Comparison of ENCODE assay signal across 9 mouse cellular contexts in genomic region chr7:110706696-110707087, GRCm38 (mm10).
A peak's percentile ranks its signal among the peaks of the same experiment; 100 is the strongest.
DNase-seq lines count a peak whose midpoint lies in the region; ATAC-seq lines count a peak whose summit lies in the region.
"Had no signal": no experiment of that assay in that cellular context is flagged by ENCODE, and none has a peak within 500 bp of the region (broad histone marks: within the 10 kb centered on the region; RNA-seq: fewer than 3 reads in every experiment).

No protein-coding gene starts in this region.

- no peaks in the 10 kb centered on the region for H3K4me1 ChIP-seq in midbrain, embryonic 11.5 days (ENCODE audit: control insufficient read depth, insufficient read depth, low read length)
- no peaks in the 10 kb centered on the region; the same call in 1 of the 2 replicates for H3K4me1 ChIP-seq in midbrain, embryonic 10.5 days
- H3K4me1 ChIP-seq in brown adipose tissue, adult 24 weeks (ENCODE audit: control insufficient read depth, insufficient read depth, insufficient read length, low read length) = peaks cover 56% of the 10 kb centered on the region
- H3K4me1 ChIP-seq in heart, embryonic 16.5 days (ENCODE audit: control insufficient read depth, insufficient read depth, low read length) = peaks cover 7% of the 10 kb centered on the region; the same call in 1 of the 2 replicates

- H3K4me2 ChIP-seq in midbrain, embryonic 11.5 days = no peak overlapping the region
- no peak overlapping the region for H3K4me2 ChIP-seq in heart, embryonic 16.5 days (ENCODE audit: low read depth, low read length)
- H3K4me2 ChIP-seq: stomach, embryonic 15.5 days had no signal

- no peak for ATAC-seq in midbrain, embryonic 11.5 days (ENCODE audit: low FRiP score)
- ATAC-seq in heart, embryonic 16.5 days (replicated peaks; ENCODE audit: extremely low read depth, insufficient read depth, low FRiP score) = 0 out of 2 replicates have a peak, but pooled peaks have one; percentile 14
- no peak for ATAC-seq in inflammation-experienced regulatory T-cells, adult 6 months
- no peak for ATAC-seq in megakaryocyte-erythroid progenitor cell, adult 5-6 weeks (replicated peaks; ENCODE audit: low FRiP score, low TSS enrichment, poor library complexity, severe bottlenecking)

- H3K9me3 ChIP-seq in midbrain, embryonic 11.5 days (ENCODE audit: control insufficient read depth, low read length) = no peaks in the 10 kb centered on the region
- no peaks in the 10 kb centered on the region for H3K9me3 ChIP-seq in midbrain, embryonic 10.5 days (replicated peaks)
- peaks cover 5% of the 10 kb centered on the region for H3K9me3 ChIP-seq in heart, embryonic 16.5 days (replicated peaks; ENCODE audit: control insufficient read depth, low read length)
- H3K9me3 ChIP-seq: stomach, embryonic 15.5 days had no signal

- no peak overlapping the region for H3K4me3 ChIP-seq in midbrain, embryonic 11.5 days (ENCODE audit: low read depth, low read length)
- H3K4me3 ChIP-seq in midbrain, embryonic 10.5 days = no peak overlapping the region
- no peak overlapping the region for H3K4me3 ChIP-seq in brown adipose tissue, adult 24 weeks (ENCODE audit: insufficient read depth, low read depth, low read length)
- H3K4me3 ChIP-seq in heart, embryonic 16.5 days (ENCODE audit: low read length) = no peak overlapping the region
- H3K4me3 ChIP-seq: stomach, embryonic 15.5 days had no signal

- no peak overlapping the region for H3K27ac ChIP-seq in midbrain, embryonic 11.5 days (ENCODE audit: low read depth, low read length)
- H3K27ac ChIP-seq in midbrain, embryonic 10.5 days (replicated peaks) = no peak overlapping the region
- H3K27ac ChIP-seq in brown adipose tissue, adult 24 weeks (replicated peaks; ENCODE audit: low read depth, low read length) = peak overlapping the region; percentile 37
- H3K27ac ChIP-seq in heart, embryonic 16.5 days (ENCODE audit: low read length) = no peak overlapping the region
- H3K27ac ChIP-seq: stomach, embryonic 15.5 days had no signal

- no peaks in the 10 kb centered on the region for H3K27me3 ChIP-seq in midbrain, embryonic 11.5 days (ENCODE audit: control insufficient read depth, insufficient read depth, low read length)
- no peaks in the 10 kb centered on the region for H3K27me3 ChIP-seq in midbrain, embryonic 10.5 days (ENCODE audit: low read depth, poor library complexity, severe bottlenecking)
- no peaks in the 10 kb centered on the region for H3K27me3 ChIP-seq in heart, embryonic 16.5 days (ENCODE audit: control insufficient read depth, insufficient read depth, low read length)
- H3K27me3 ChIP-seq: stomach, embryonic 15.5 days had no signal

- DNase-seq in midbrain, embryonic 11.5 days (ENCODE audit: low spot score, missing footprints) = peak; percentile 57
- no peak for DNase-seq in midbrain, embryonic 10.5 days (ENCODE audit: low spot score)
- DNase-seq in lung, postnatal 4 days = peak; percentile 59 to 85
- DNase-seq in right cerebral cortex, postnatal 14 days = no peak

- 76% methylated on average over 10 of the region's 10 CpGs for WGBS in midbrain, embryonic 11.5 days
- 73% methylated on average over 10 of the region's 10 CpGs for WGBS in midbrain, embryonic 10.5 days
- WGBS in heart, embryonic 16.5 days = 38% methylated on average over 10 of the region's 10 CpGs

- H3K36me3 ChIP-seq in midbrain, embryonic 11.5 days (ENCODE audit: control insufficient read depth, insufficient read depth, low read length) = no peaks in the 10 kb centered on the region
- no peaks in the 10 kb centered on the region for H3K36me3 ChIP-seq in midbrain, embryonic 10.5 days
- H3K36me3 ChIP-seq in heart, embryonic 16.5 days (ENCODE audit: control insufficient read depth, insufficient read depth) = no peaks in the 10 kb centered on the region
- H3K36me3 ChIP-seq: stomach, embryonic 15.5 days had no signal

- no peak overlapping the region for H3K9ac ChIP-seq in midbrain, embryonic 11.5 days (ENCODE audit: low read length)
- H3K9ac ChIP-seq in heart, embryonic 16.5 days (ENCODE audit: low read length) = no peak overlapping the region
- H3K9ac ChIP-seq: stomach, embryonic 15.5 days had no signal

Comparison
In these comparisons a context has a peak if more than half of its experiments do, and no peak if none do; other contexts are left out.
1. DNase-seq: peak in midbrain, embryonic 11.5 days (single experiment) and lung, postnatal 4 days (2 of 2); none in midbrain, embryonic 10.5 days (single experiment) and right cerebral cortex, postnatal 14 days (single experiment).